Mouse (Mus musculus) limb, embryonic 11.5 days (tissue): ENCODE results near the gene Oxct2a. TPM values are rescaled to one million over a fixed set of nuclear protein-coding genes. Genes with fewer than 3 reads are reported as not detected.

ENCODE experiments used
- ATAC-seq: fragments of 200-750 bp; cut with Nextera tagmentation; 2 replicates; pipeline ENCODE4 v1.8.0; 2017; ENCODE audit warnings: low read depth; ENCODE audit not compliant: insufficient number of reproducible peaks, low FRiP score, low TSS enrichment
- DNase-seq: peaks from one replicate; pipeline ENCODE4 v3.0.0-alpha.2; 2015; ENCODE audit warnings: low spot score
- H3K27ac ChIP-seq: fragments of 300-500 bp; sonication (generic); replicated peaks from 2 replicates; pipeline ENCODE4 v1.5.1; 2014; ENCODE audit warnings: low read depth, mild to moderate bottlenecking, low read length
- H3K27me3 ChIP-seq: fragments of 300-500 bp; sonication (generic); 2 replicates; pipeline ENCODE4 v1.6.1; 2014; ENCODE audit warnings: mild to moderate bottlenecking, low read length, mixed read lengths; ENCODE audit not compliant: control insufficient read depth, insufficient read depth
- H3K36me3 ChIP-seq: fragments of 300-500 bp; sonication (generic); 2 replicates; pipeline ENCODE4 v1.6.1; 2014; ENCODE audit warnings: mild to moderate bottlenecking, low read length, moderate library complexity, mixed read lengths; ENCODE audit not compliant: control insufficient read depth, insufficient read depth
- H3K4me1 ChIP-seq: fragments of 300-500 bp; sonication (generic); 2 replicates; pipeline ENCODE4 v1.6.1; 2014; ENCODE audit warnings: low read length, mixed read lengths; ENCODE audit not compliant: control insufficient read depth, insufficient read depth
- H3K4me2 ChIP-seq: fragments of 300-500 bp; sonication (generic); 2 replicates; pipeline ENCODE4 v1.6.1; 2014; ENCODE audit warnings: low read depth, mild to moderate bottlenecking, moderate library complexity; ENCODE audit not compliant: severe bottlenecking
- H3K4me3 ChIP-seq: fragments of 300-500 bp; sonication (generic); 2 replicates; pipeline ENCODE4 v1.5.1; 2014; ENCODE audit warnings: low read depth, low read length
- H3K9ac ChIP-seq: fragments of 300-500 bp; sonication (generic); 2 replicates; pipeline ENCODE4 v1.6.1; 2014; ENCODE audit warnings: mild to moderate bottlenecking, low read length
- H3K9me3 ChIP-seq: fragments of 300-500 bp; sonication (generic); 2 replicates; pipeline ENCODE4 v1.6.1; 2016; ENCODE audit warnings: low read length; ENCODE audit not compliant: control insufficient read depth
- WGBS: fragments of 180-500 bp; shearing (Covaris S2); extraction: QIAGEN DNeasy Blood & Tissue Kit; methylation state at CpG from one replicate; pipeline ENCODE4 v1.1.7; 2014; 5-methylcytosine and 5-hydroxymethylcytosine counted together
- polyA plus RNA-seq: library from polyadenylated mRNA; unstranded; fragments of >200 nt; fragmentation: Nextera tagmentation; extraction: Ambion mirVana; gene quantifications from 2 replicates; pipeline ENCODE4 v1.2.1, GENCODE M21; 2014

The Oxct2a gene
- polyA plus RNA-seq: not detected in 2 replicates

- no peaks in the 10 kb centered on the region for H3K4me1 ChIP-seq
- peak within 1 kb of the TSS; percentile 37 for H3K4me2 ChIP-seq
- H3K4me3 ChIP-seq: peak within 1 kb of the TSS; percentile 10; the same call in 1 of the 2 replicates
- no peaks in the 10 kb centered on the region for H3K36me3 ChIP-seq
- 9% methylated on average over 13 of the region's 13 CpGs for WGBS
- H3K9ac ChIP-seq: no peak within 1 kb of the TSS
- peaks cover 8% of the 10 kb centered on the region for H3K27me3 ChIP-seq
- ATAC-seq: no peak
- H3K27ac ChIP-seq: no peak within 1 kb of the TSS
- H3K9me3 ChIP-seq: no peaks in the 10 kb centered on the region
- DNase-seq: no peak
These were observed at the start of gene Oxct2a for GRCm38 (mm10) chr4:123323534-123323933. Gene Oxct2a, minus strand, starts transcription at chr4:123323634.

- Histone ChIP-seq H3K36me3 (peaks cover 19% of the 10 kb centered on the region), H3K4me1 (no peaks in the 10 kb centered on the region), H3K9ac (no peak overlapping the region), H3K4me3 (no peak overlapping the region), H3K4me2 (no peak overlapping the region), H3K27me3 (no peaks in the 10 kb centered on the region), H3K9me3 (no peaks in the 10 kb centered on the region), H3K27ac (no peak overlapping the region)
- DNase-seq: no peak
- 95% methylated on average over 4 of the region's 4 CpGs for WGBS
- ATAC-seq: no peak
These were observed 40.1 kb upstream of the Oxct2a start for GRCm38 (mm10) chr4:123363555-123363954.

DNA sequence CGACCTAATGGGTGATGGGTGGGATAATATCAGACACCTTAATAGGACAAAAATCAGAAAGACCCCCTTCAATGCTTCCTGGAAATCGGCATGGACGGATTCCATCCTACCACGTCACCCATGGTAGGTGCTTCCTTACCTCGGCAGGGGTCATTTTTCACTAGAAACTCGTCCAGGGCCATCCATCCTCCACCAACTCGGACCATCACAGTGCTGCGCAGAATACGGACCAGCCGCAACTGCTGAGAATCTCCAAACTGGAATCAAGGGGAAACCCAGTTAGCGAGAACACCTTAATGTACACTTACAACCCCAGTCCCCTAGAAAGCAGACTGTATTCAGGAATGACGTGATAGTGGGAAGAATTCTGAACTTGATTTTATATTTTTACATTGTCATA, 37.3 kb upstream of the Oxct2a start:
- H3K27ac ChIP-seq: no peak overlapping the region
- H3K4me1 ChIP-seq: no peaks in the 10 kb centered on the region
- no peaks in the 10 kb centered on the region for H3K9me3 ChIP-seq
- no peak overlapping the region for H3K9ac ChIP-seq
- WGBS: 93% methylated on average over 12 of the region's 12 CpGs
- no peak overlapping the region for H3K4me2 ChIP-seq
- peaks cover 14% of the 10 kb centered on the region; the same call in 1 of the 2 replicates for H3K36me3 ChIP-seq
- H3K4me3 ChIP-seq: no peak overlapping the region
- H3K27me3 ChIP-seq: no peaks in the 10 kb centered on the region
- ATAC-seq: no peak
- DNase-seq: no peak

- Histone ChIP-seq H3K4me1 (no peaks in the 10 kb centered on the region), H3K4me3 (no peak overlapping the region), H3K36me3 (peaks cover 23% of the 10 kb centered on the region; the same call in 1 of the 2 replicates), H3K27ac (no peak overlapping the region), H3K9ac (no peak overlapping the region), H3K4me2 (no peak overlapping the region), H3K27me3 (no peaks in the 10 kb centered on the region), H3K9me3 (no peaks in the 10 kb centered on the region)
- no peak for ATAC-seq
- DNase-seq: no peak
- WGBS: 97% methylated on average over 7 of the region's 7 CpGs
These were observed 35.2 kb upstream of the Oxct2a start for GRCm38 (mm10) chr4:123358613-123359012.

GRCm38 (mm10) chr4:123355941-123356340, 32.5 kb upstream of the Oxct2a start:
- Histone ChIP-seq H3K4me2 (no peak overlapping the region), H3K4me1 (no peaks in the 10 kb centered on the region), H3K4me3 (no peak overlapping the region), H3K27me3 (no peaks in the 10 kb centered on the region), H3K9ac (no peak overlapping the region), H3K9me3 (no peaks in the 10 kb centered on the region), H3K36me3 (peaks cover 32% of the 10 kb centered on the region), H3K27ac (no peak overlapping the region)
- ATAC-seq: no peak
- no peak for DNase-seq
- 88% methylated on average over 8 of the region's 8 CpGs for WGBS

- no peaks in the 10 kb centered on the region for H3K9me3 ChIP-seq
- no peaks in the 10 kb centered on the region for H3K27me3 ChIP-seq
- no peak overlapping the region for H3K9ac ChIP-seq
- DNase-seq (no peak), ATAC-seq (no peak)
- 85% methylated on average over 10 of the region's 10 CpGs for WGBS
- H3K4me1 ChIP-seq: no peaks in the 10 kb centered on the region
- H3K27ac ChIP-seq: no peak overlapping the region
- peaks cover 25% of the 10 kb centered on the region for H3K36me3 ChIP-seq
- H3K4me2 ChIP-seq: no peak overlapping the region
- H3K4me3 ChIP-seq: no peak overlapping the region
These were observed 29.9 kb upstream of the Oxct2a start for GRCm38 (mm10) chr4:123353271-123353877.

DNA sequence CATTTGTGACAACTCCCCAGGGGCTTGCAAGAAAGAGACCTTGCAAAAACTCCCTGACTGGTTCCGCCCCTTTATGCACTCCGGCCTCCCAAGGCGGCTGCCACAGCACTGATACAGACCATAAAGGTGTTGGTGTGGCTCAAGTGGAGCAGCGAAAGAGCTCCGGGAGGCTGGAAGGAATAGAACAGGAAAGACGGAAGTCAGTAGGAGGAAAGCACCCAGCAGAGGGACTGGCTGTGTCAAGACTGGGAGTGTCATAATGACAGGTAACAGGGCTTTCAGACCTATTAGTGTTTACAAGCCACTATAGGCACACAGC, 20.0 kb upstream of the Oxct2a start:
- peaks cover 39% of the 10 kb centered on the region for H3K27me3 ChIP-seq
- H3K4me1 ChIP-seq: peaks cover 4% of the 10 kb centered on the region; the same call in 1 of the 2 replicates
- no peak overlapping the region for H3K27ac ChIP-seq
- H3K9ac ChIP-seq: no peak overlapping the region
- whole genome bisulfite sequencing: 7% methylated on average over 6 of the region's 6 CpGs
- H3K9me3 ChIP-seq: no peaks in the 10 kb centered on the region
- DNase-seq (peak; percentile 34), ATAC-seq (no peak)
- no peaks in the 10 kb centered on the region; the same call in 1 of the 2 replicates for H3K36me3 ChIP-seq
- H3K4me3 ChIP-seq: peak overlapping the region; percentile 41
- H3K4me2 ChIP-seq: peak overlapping the region; percentile 76; the same call in 1 of the 2 replicates

DNA sequence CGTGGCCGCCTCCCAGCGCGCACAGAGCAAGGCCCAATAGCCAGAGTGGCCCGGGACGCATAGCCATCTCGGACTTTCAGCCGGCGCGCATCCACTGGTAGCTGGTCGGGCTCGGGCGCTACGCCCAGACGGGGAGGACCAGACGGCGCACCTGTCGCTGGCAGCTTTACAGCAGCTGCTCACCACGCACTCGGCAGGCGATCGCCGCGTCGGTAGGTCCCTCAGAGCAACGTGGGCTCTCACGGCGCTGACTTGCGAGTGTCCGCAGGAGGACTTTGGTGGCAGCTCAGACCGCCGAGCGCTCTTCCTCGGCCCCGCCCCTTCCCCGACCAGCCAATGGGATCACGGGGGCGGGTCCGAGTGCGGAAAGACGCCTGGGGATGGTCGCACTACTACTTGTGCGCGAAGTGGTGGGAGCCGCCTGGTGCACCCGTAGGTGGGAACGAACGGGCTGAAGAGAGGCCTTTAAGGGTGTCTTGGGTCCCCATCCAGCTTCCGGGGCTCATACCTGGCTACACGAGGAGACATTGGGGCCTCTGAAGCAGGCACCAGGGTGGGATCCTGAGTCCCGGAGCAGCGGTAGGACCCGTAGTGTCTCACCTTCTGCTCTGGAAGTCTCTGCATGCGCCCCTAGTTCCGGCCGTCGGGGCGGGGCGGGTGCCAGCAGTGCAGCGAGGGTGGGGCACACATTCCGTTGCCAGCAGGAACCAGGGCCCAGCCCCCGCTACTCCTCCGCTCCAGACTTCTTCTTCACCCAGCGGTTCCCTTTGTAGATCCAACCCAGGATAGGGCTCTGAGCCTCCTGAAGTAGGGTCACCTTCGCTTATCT, 19.4 kb upstream of the Oxct2a start, which contains the start of gene Bmp8a:
Gene Bmp8a, minus strand, starts transcription at position 611 of the 829 bp plus-strand sequence.
- Histone ChIP-seq H3K27me3 (peaks cover 39% of the 10 kb centered on the region), H3K4me2 (peak within 1 kb of the TSS; percentile 76), H3K9me3 (no peaks in the 10 kb centered on the region), H3K9ac (no peak within 1 kb of the TSS; the same call in 1 of the 2 replicates), H3K36me3 (no peaks in the 10 kb centered on the region; the same call in 1 of the 2 replicates), H3K4me3 (peak within 1 kb of the TSS; percentile 41), H3K4me1 (peaks cover 4% of the 10 kb centered on the region; the same call in 1 of the 2 replicates), H3K27ac (no peak within 1 kb of the TSS)
- DNase-seq (peak; percentile 85), ATAC-seq (peak; percentile 90)
- WGBS: under 1% methylated on average over 57 of the region's 65 CpGs
